Mouse (Mus musculus) A20 (cell line): ENCODE results near the gene Nfe2l1.

ENCODE experiments used
- DNase-seq: peaks from one replicate; pipeline ENCODE4 v3.0.0-alpha.2; 2011; ENCODE audit warnings: low read depth, low spot score

Nfe2l1 gene

GRCm38 (mm10) chr11:96778061-96778627 is 51.6 kb downstream of the Nfe2l1 start:
- peak; percentile 27 for DNase-seq

- DNase-seq: peak; percentile 100
Observed at GRCm38 (mm10) chr11:96776968-96777962, 52.5 kb downstream of the Nfe2l1 start, which contains the start of gene Snx11. Gene Snx11 (minus strand): TSS chr11:96777559.

- DNase-seq: no peak
Observed at GRCm38 (mm10) chr11:96776068-96776467, 53.7 kb downstream of the Nfe2l1 start.

- peak; percentile 55 for DNase-seq
Observed at GRCm38 (mm10) chr11:96775665-96776064, 54.1 kb downstream of the Nfe2l1 start.

- no peak for DNase-seq
Observed at GRCm38 (mm10) chr11:96775063-96775462, 54.7 kb downstream of the Nfe2l1 start.

GRCm38 (mm10) chr11:96774536-96774935 is 55.2 kb downstream of the Nfe2l1 start:
- peak; percentile 84 for DNase-seq

- no peak for DNase-seq
Observed at GRCm38 (mm10) chr11:96772413-96772812, 57.4 kb downstream of the Nfe2l1 start.

GRCm38 (mm10) chr11:96771274-96771975 is 58.3 kb downstream of the Nfe2l1 start:
- no peak for DNase-seq

- DNase-seq: no peak
Observed at GRCm38 (mm10) chr11:96768240-96768639, 61.5 kb downstream of the Nfe2l1 start.
